Mouse (Mus musculus) CH12.LX (cell line): ENCODE data around the gene Ccdc18.

Experiments used
- BHLHE40 ChIP-seq: IDR thresholded peaks from 2 replicates; pipeline ENCODE4 v1.6.1; 2011; ENCODE audit warnings: mild to moderate bottlenecking, low read depth, low read length, improper control_type of control experiment
- CTCF ChIP-seq, 2 experiments: IDR thresholded peaks in 1 of 2; conservative IDR thresholded peaks in 1 of 2; 2 replicates each; pipeline ENCODE4 v1.5.1; 2011 to 2012; ENCODE audit warnings: low read depth in 2 of 2, low read length in 2 of 2, improper control_type of control experiment in 1 of 2, inconsistent platforms in 1 of 2, mild to moderate bottlenecking in 1 of 2, moderate library complexity in 1 of 2
- NELFE ChIP-seq: IDR thresholded peaks from 2 replicates; pipeline ENCODE4 v1.6.1; 2011; ENCODE audit warnings: low read depth, low read length, improper control_type of control experiment
- POLR2A ChIP-seq: IDR thresholded peaks from 2 replicates; pipeline ENCODE4 v1.6.1; 2011; ENCODE audit warnings: low read depth, mild to moderate bottlenecking, improper control_type of control experiment, low read length

GRCm38 (mm10) chr5:108104306-108104705 is 28.4 kb upstream of the Ccdc18 start:
- TF ChIP-seq BHLHE40 (no peak), POLR2A (no peak), CTCF (conservative IDR thresholded peaks at IDR 0.05 in 1 of 2, IDR thresholded peaks at IDR 0.05 in 1 of 2; ENCODE audit: low read depth in 2 of 2, low read length in 2 of 2) (no peak), NELFE (no peak)
